Mouse (Mus musculus): ENCODE measurements at regions not wholly inside any gene's neighbourhood (a gene's known extent, or its start where the extent isn't known, plus 50 kb on each side); places are given as distances from the start of the nearest gene placed in this dataset.

- no peak for TF ChIP-seq USF1 (IDR thresholded peaks at IDR 0.05; ENCODE audit: low read depth)
- no peak for TF ChIP-seq E2F4 (IDR thresholded peaks at IDR 0.05; ENCODE audit: insufficient read depth)
- TF ChIP-seq POLR2A (IDR thresholded peaks at IDR 0.05; ENCODE audit: insufficient read length, low read depth), result no peak
- TF ChIP-seq POLR2AphosphoS2 (IDR thresholded peaks at IDR 0.05; ENCODE audit: insufficient read length, low read depth), result no peak
- no peak for TF ChIP-seq MAX (IDR thresholded peaks at IDR 0.05; ENCODE audit: low read depth)
- TF ChIP-seq MYOD1 (IDR thresholded peaks at IDR 0.05; ENCODE audit: control insufficient read depth in 1 of 3, insufficient read length in 2 of 3, low read depth in 2 of 3), result no peak
- no peak for TF ChIP-seq TCF3 (IDR thresholded peaks at IDR 0.05; ENCODE audit: insufficient read length, low read depth)
- TF ChIP-seq REST (IDR thresholded peaks at IDR 0.05; ENCODE audit: insufficient read depth, insufficient read length), result no peak
- TF ChIP-seq TCF12 (IDR thresholded peaks at IDR 0.05; ENCODE audit: insufficient read depth, poor library complexity, severe bottlenecking), result no peak
- no peak for TF ChIP-seq SRF (IDR thresholded peaks at IDR 0.05; ENCODE audit: control insufficient read depth, insufficient read length, low read depth)
- TF ChIP-seq MYOG (IDR thresholded peaks at IDR 0.05; ENCODE audit: control insufficient read depth in 1 of 3, insufficient read depth in 1 of 3, insufficient read length in 2 of 3, low read depth in 2 of 3), result no peak
- no peak for TF ChIP-seq CEBPB (IDR thresholded peaks at IDR 0.05; ENCODE audit: insufficient read depth, poor library complexity, severe bottlenecking)
- Histone ChIP-seq H3K4me2 (ENCODE audit: low read depth) (no peak overlapping the region), H3K79me2 (ENCODE audit: control insufficient read depth, insufficient read depth) (no peaks in the 10 kb centered on the region), H3K27me3 (ENCODE audit: control insufficient read depth, insufficient read depth, insufficient read length) (no peaks in the 10 kb centered on the region), H3ac (ENCODE audit: control insufficient read depth, insufficient read length) (no peak overlapping the region), H3K4me3 (no peak overlapping the region), H3K36me3 (ENCODE audit: control insufficient read depth, insufficient read depth) (no peaks in the 10 kb centered on the region)
Measured at GRCm38 (mm10) chr13:79277313-79277712, 1077.8 kb upstream of the Nr2f1 start.

GRCm38 (mm10) chr13:79255362-79255761, 1055.8 kb upstream of the Nr2f1 start:
- Histone ChIP-seq H3K27me3 (ENCODE audit: control insufficient read depth, insufficient read depth, insufficient read length) (no peaks in the 10 kb centered on the region), H3K4me2 (ENCODE audit: low read depth) (no peak overlapping the region), H3K36me3 (ENCODE audit: control insufficient read depth, insufficient read depth) (no peaks in the 10 kb centered on the region), H3K79me2 (ENCODE audit: control insufficient read depth, insufficient read depth) (no peaks in the 10 kb centered on the region), H3ac (ENCODE audit: control insufficient read depth, insufficient read length) (no peak overlapping the region), H3K4me3 (no peak overlapping the region)
- TF ChIP-seq POLR2AphosphoS2 (IDR thresholded peaks at IDR 0.05; ENCODE audit: insufficient read length, low read depth) (no peak), REST (IDR thresholded peaks at IDR 0.05; ENCODE audit: insufficient read depth, insufficient read length) (no peak), CEBPB (IDR thresholded peaks at IDR 0.05; ENCODE audit: insufficient read depth, poor library complexity, severe bottlenecking) (no peak), MAX (IDR thresholded peaks at IDR 0.05; ENCODE audit: low read depth) (no peak), SRF (IDR thresholded peaks at IDR 0.05; ENCODE audit: control insufficient read depth, insufficient read length, low read depth) (no peak), MYOD1 (IDR thresholded peaks at IDR 0.05; ENCODE audit: control insufficient read depth in 1 of 3, insufficient read length in 2 of 3, low read depth in 2 of 3) (no peak), MYOG (IDR thresholded peaks at IDR 0.05; ENCODE audit: control insufficient read depth in 1 of 3, insufficient read depth in 1 of 3, insufficient read length in 2 of 3, low read depth in 2 of 3) (no peak), E2F4 (IDR thresholded peaks at IDR 0.05; ENCODE audit: insufficient read depth) (no peak), USF1 (IDR thresholded peaks at IDR 0.05; ENCODE audit: low read depth) (no peak), TCF3 (IDR thresholded peaks at IDR 0.05; ENCODE audit: insufficient read length, low read depth) (no peak), TCF12 (IDR thresholded peaks at IDR 0.05; ENCODE audit: insufficient read depth, poor library complexity, severe bottlenecking) (no peak), POLR2A (IDR thresholded peaks at IDR 0.05; ENCODE audit: insufficient read length, low read depth) (no peak)

GRCm38 (mm10) chr13:79252385-79252784, 1052.8 kb upstream of the Nr2f1 start:
- Histone ChIP-seq H3K4me2 (ENCODE audit: low read depth) (no peak overlapping the region), H3K36me3 (ENCODE audit: control insufficient read depth, insufficient read depth) (no peaks in the 10 kb centered on the region), H3K4me3 (no peak overlapping the region), H3ac (ENCODE audit: control insufficient read depth, insufficient read length) (no peak overlapping the region), H3K27me3 (ENCODE audit: control insufficient read depth, insufficient read depth, insufficient read length) (no peaks in the 10 kb centered on the region), H3K79me2 (ENCODE audit: control insufficient read depth, insufficient read depth) (no peaks in the 10 kb centered on the region)
- no peak for TF ChIP-seq POLR2AphosphoS2 (IDR thresholded peaks at IDR 0.05; ENCODE audit: insufficient read length, low read depth)
- no peak for TF ChIP-seq CEBPB (IDR thresholded peaks at IDR 0.05; ENCODE audit: insufficient read depth, poor library complexity, severe bottlenecking)
- TF ChIP-seq POLR2A (IDR thresholded peaks at IDR 0.05; ENCODE audit: insufficient read length, low read depth), result no peak
- no peak for TF ChIP-seq TCF12 (IDR thresholded peaks at IDR 0.05; ENCODE audit: insufficient read depth, poor library complexity, severe bottlenecking)
- TF ChIP-seq SRF (IDR thresholded peaks at IDR 0.05; ENCODE audit: control insufficient read depth, insufficient read length, low read depth), result no peak

- no peaks in the 10 kb centered on the region for H3K79me2 ChIP-seq (ENCODE audit: control insufficient read depth, insufficient read depth)
- no peaks in the 10 kb centered on the region for H3K36me3 ChIP-seq (ENCODE audit: control insufficient read depth, insufficient read depth)
- no peaks in the 10 kb centered on the region for H3K27me3 ChIP-seq (ENCODE audit: control insufficient read depth, insufficient read depth, insufficient read length)
- H3K4me2 ChIP-seq (ENCODE audit: low read depth), result no peak overlapping the region
- no peak overlapping the region for H3ac ChIP-seq (ENCODE audit: control insufficient read depth, insufficient read length)
- no peak overlapping the region for H3K4me3 ChIP-seq
- TF ChIP-seq MYOG (IDR thresholded peaks at IDR 0.05; ENCODE audit: control insufficient read depth in 1 of 3, insufficient read depth in 1 of 3, insufficient read length in 2 of 3, low read depth in 2 of 3) (no peak), E2F4 (IDR thresholded peaks at IDR 0.05; ENCODE audit: insufficient read depth) (no peak), CEBPB (IDR thresholded peaks at IDR 0.05; ENCODE audit: insufficient read depth, poor library complexity, severe bottlenecking) (no peak), TCF12 (IDR thresholded peaks at IDR 0.05; ENCODE audit: insufficient read depth, poor library complexity, severe bottlenecking) (no peak), POLR2AphosphoS2 (IDR thresholded peaks at IDR 0.05; ENCODE audit: insufficient read length, low read depth) (no peak), POLR2A (IDR thresholded peaks at IDR 0.05; ENCODE audit: insufficient read length, low read depth) (no peak), MYOD1 (IDR thresholded peaks at IDR 0.05; ENCODE audit: control insufficient read depth in 1 of 3, insufficient read length in 2 of 3, low read depth in 2 of 3) (no peak), SRF (IDR thresholded peaks at IDR 0.05; ENCODE audit: control insufficient read depth, insufficient read length, low read depth) (no peak), USF1 (IDR thresholded peaks at IDR 0.05; ENCODE audit: low read depth) (no peak), TCF3 (IDR thresholded peaks at IDR 0.05; ENCODE audit: insufficient read length, low read depth) (no peak), MAX (IDR thresholded peaks at IDR 0.05; ENCODE audit: low read depth) (no peak), REST (IDR thresholded peaks at IDR 0.05; ENCODE audit: insufficient read depth, insufficient read length) (no peak)
Measured at GRCm38 (mm10) chr13:79251269-79251668, 1051.7 kb upstream of the Nr2f1 start.

Measured in myocyte (in vitro differentiated cells).